Mouse (Mus musculus) kidney, postnatal 0 days (tissue): ENCODE results near the gene Cdyl. TPM values are rescaled to one million over a fixed set of nuclear protein-coding genes. Genes with fewer than 3 reads are reported as not detected.

Experiments used
- ATAC-seq: fragments of 200-750 bp; cut with Nextera tagmentation; replicated peaks from 2 replicates; pipeline ENCODE4 v1.8.0; 2017; ENCODE audit warnings: low read depth, moderate number of reproducible peaks, moderate TSS enrichment, moderate library complexity; ENCODE audit not compliant: low FRiP score
- DNase-seq: peaks from one replicate; pipeline ENCODE4 v3.0.0-alpha.2; 2016; ENCODE audit warnings: low spot score
- H3K27ac ChIP-seq: fragments of 300-500 bp; sonication (generic); 2 replicates; pipeline ENCODE4 v1.5.1; 2014; ENCODE audit warnings: mild to moderate bottlenecking
- H3K27me3 ChIP-seq: fragments of 300-500 bp; sonication (generic); 2 replicates; pipeline ENCODE4 v1.6.1; 2014; ENCODE audit warnings: low read length, mixed read lengths; ENCODE audit not compliant: insufficient read depth
- H3K36me3 ChIP-seq: fragments of 300-500 bp; sonication (generic); 2 replicates; pipeline ENCODE4 v1.6.1; 2014; ENCODE audit warnings: low read length, mixed read lengths; ENCODE audit not compliant: insufficient read depth
- H3K4me1 ChIP-seq: fragments of 300-500 bp; sonication (generic); replicated peaks from 2 replicates; pipeline ENCODE4 v1.6.1; 2014; ENCODE audit warnings: antibody characterized with exemption, low read length, mixed read lengths; ENCODE audit not compliant: insufficient read depth
- H3K4me2 ChIP-seq: fragments of 300-500 bp; sonication (generic); 2 replicates; pipeline ENCODE4 v1.6.1; 2014; ENCODE audit warnings: mild to moderate bottlenecking, low read length, moderate library complexity, mixed read lengths
- H3K4me3 ChIP-seq: fragments of 300-500 bp; sonication (generic); replicated peaks from 2 replicates; pipeline ENCODE4 v1.5.1; 2014; ENCODE audit warnings: low read depth, low read length
- H3K9ac ChIP-seq: fragments of 300-500 bp; sonication (generic); 2 replicates; pipeline ENCODE4 v1.6.1; 2014; ENCODE audit warnings: low read depth, low read length
- H3K9me3 ChIP-seq: fragments of 300-500 bp; sonication (generic); replicated peaks from 2 replicates; pipeline ENCODE4 v1.6.1; 2016; ENCODE audit warnings: low read length, inconsistent platforms, mixed read lengths
- CTCF ChIP-seq: IDR thresholded peaks from 2 replicates; pipeline ENCODE4 v1.5.1; 2016; ENCODE audit warnings: antibody characterized with exemption, low read depth, mild to moderate bottlenecking, moderate library complexity
- WGBS: fragments of 180-500 bp; shearing (Covaris S2); extraction: QIAGEN DNeasy Blood & Tissue Kit; methylation state at CpG from one replicate; pipeline ENCODE4 v1.1.7; 2014; 5-methylcytosine and 5-hydroxymethylcytosine counted together
- polyA plus RNA-seq: library from polyadenylated mRNA; unstranded; fragments of >200 nt; fragmentation: Nextera tagmentation; extraction: Ambion mirVana; gene quantifications from 2 replicates; pipeline ENCODE4 v1.2.1, GENCODE M21; 2015

The Cdyl gene
- polyA plus RNA-seq, 1 experiment from 2014 or later, result 10.2 TPM

GRCm38 (mm10) chr13:35813348-35814127, 153.9 kb downstream of the Cdyl start:
- Histone ChIP-seq H3K4me3 (no peak overlapping the region), H3K27ac (no peak overlapping the region), H3K9me3 (no peaks in the 10 kb centered on the region), H3K36me3 (no peaks in the 10 kb centered on the region), H3K4me2 (no peak overlapping the region), H3K27me3 (no peaks in the 10 kb centered on the region), H3K4me1 (0 out of 2 replicates have a peak, but pooled peaks cover 10% of the 10 kb centered on the region), H3K9ac (no peak overlapping the region)
- WGBS, result 79% methylated on average over 7 of the region's 7 CpGs
- no peak for TF ChIP-seq CTCF
- DNase-seq, result no peak
- no peak for ATAC-seq

GRCm38 (mm10) chr13:35815205-35815726, 155.6 kb downstream of the Cdyl start:
- Histone ChIP-seq H3K4me3 (no peak overlapping the region), H3K27ac (no peak overlapping the region), H3K27me3 (no peaks in the 10 kb centered on the region), H3K4me2 (no peak overlapping the region), H3K9me3 (no peaks in the 10 kb centered on the region), H3K36me3 (no peaks in the 10 kb centered on the region), H3K4me1 (0 out of 2 replicates have a peak, but pooled peaks cover 4% of the 10 kb centered on the region), H3K9ac (no peak overlapping the region)
- DNase-seq (peak; percentile 45), ATAC-seq (no peak)
- TF ChIP-seq CTCF, result no peak
- 81% methylated on average over 8 of the region's 8 CpGs for WGBS

- ATAC-seq (peak; percentile 57), DNase-seq (no peak)
- Histone ChIP-seq H3K9me3 (no peaks in the 10 kb centered on the region), H3K36me3 (no peaks in the 10 kb centered on the region), H3K4me1 (0 out of 2 replicates have a peak, but pooled peaks cover 4% of the 10 kb centered on the region), H3K4me2 (no peak overlapping the region), H3K27me3 (no peaks in the 10 kb centered on the region), H3K27ac (no peak overlapping the region), H3K4me3 (no peak overlapping the region), H3K9ac (no peak overlapping the region)
- 82% methylated on average over 16 of the region's 16 CpGs for WGBS
- no peak for TF ChIP-seq CTCF
These were observed 156.2 kb downstream of the Cdyl start for GRCm38 (mm10) chr13:35815782-35816368.

DNA sequence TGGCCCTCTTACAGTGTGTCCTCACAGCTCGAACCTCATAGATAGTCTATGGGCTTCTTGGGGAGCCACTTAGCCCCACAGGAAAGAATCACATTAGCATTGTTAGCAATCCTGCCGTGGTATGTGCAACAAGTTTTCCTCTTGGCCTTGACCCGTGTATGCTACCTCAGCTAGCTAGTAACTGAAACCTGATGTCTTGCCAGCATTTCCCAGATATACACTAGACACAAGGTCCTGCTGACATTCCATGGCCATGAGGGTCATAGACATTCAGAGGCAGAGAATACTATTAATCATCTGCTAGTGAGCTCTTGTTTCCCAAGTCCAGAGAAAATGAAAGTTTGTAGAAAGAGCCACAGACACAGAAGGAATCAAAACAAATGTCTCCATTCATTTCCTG, 158.0 kb downstream of the Cdyl start:
- H3K27ac ChIP-seq, result 0 out of 2 replicates have a peak overlapping the region, but pooled peaks have one; percentile 6
- no peak for TF ChIP-seq CTCF
- no peak overlapping the region for H3K9ac ChIP-seq
- H3K4me2 ChIP-seq, result no peak overlapping the region
- ATAC-seq (0 out of 2 replicates have a peak, but pooled peaks have one; percentile 59), DNase-seq (peak; percentile 77)
- H3K27me3 ChIP-seq, result no peaks in the 10 kb centered on the region
- WGBS, result 36% methylated on average over 3 of the region's 3 CpGs
- H3K9me3 ChIP-seq, result no peaks in the 10 kb centered on the region
- H3K4me3 ChIP-seq, result no peak overlapping the region
- no peaks in the 10 kb centered on the region for H3K36me3 ChIP-seq
- 0 out of 2 replicates have a peak, but pooled peaks cover 4% of the 10 kb centered on the region for H3K4me1 ChIP-seq

DNA sequence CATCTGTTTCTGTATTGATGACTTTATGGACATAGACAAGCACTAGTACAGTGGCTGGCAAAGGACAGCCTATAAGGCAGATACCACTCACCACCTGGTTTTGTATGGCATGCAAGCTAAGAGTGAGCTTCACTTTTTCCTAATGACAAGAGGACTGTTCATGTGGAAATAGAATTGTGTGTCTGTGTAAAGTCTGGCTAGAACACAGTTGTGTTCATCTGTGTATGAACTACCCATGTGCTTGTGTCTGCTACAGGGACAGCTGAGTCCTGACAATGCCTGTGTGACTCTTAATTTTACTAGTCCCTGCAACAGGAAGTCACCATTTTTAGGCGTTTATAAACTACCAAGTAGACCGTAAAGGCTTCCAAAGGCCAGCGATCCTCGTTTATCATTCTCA, 158.4 kb downstream of the Cdyl start:
- 57% methylated on average over 4 of the region's 4 CpGs for WGBS
- no peaks in the 10 kb centered on the region for H3K36me3 ChIP-seq
- H3K4me3 ChIP-seq, result no peak overlapping the region
- H3K9ac ChIP-seq, result no peak overlapping the region
- H3K27ac ChIP-seq, result peak overlapping the region; percentile 62; the same call in 1 of the 2 replicates
- H3K9me3 ChIP-seq, result no peaks in the 10 kb centered on the region
- ATAC-seq (no peak), DNase-seq (peak; percentile 43)
- no peaks in the 10 kb centered on the region for H3K27me3 ChIP-seq
- no peak overlapping the region for H3K4me2 ChIP-seq
- 0 out of 2 replicates have a peak, but pooled peaks cover 4% of the 10 kb centered on the region for H3K4me1 ChIP-seq
- no peak for TF ChIP-seq CTCF

GRCm38 (mm10) chr13:35821821-35822454, 162.3 kb downstream of the Cdyl start:
- Histone ChIP-seq H3K36me3 (no peaks in the 10 kb centered on the region), H3K4me2 (no peak overlapping the region), H3K27ac (no peak overlapping the region), H3K4me3 (no peak overlapping the region), H3K9me3 (no peaks in the 10 kb centered on the region), H3K9ac (no peak overlapping the region), H3K27me3 (no peaks in the 10 kb centered on the region), H3K4me1 (0 out of 2 replicates have a peak, but pooled peaks cover 4% of the 10 kb centered on the region)
- TF ChIP-seq CTCF, result no peak
- WGBS, result 39% methylated on average over 10 of the region's 10 CpGs
- ATAC-seq, result no peak
- no peak for DNase-seq
